Mouse (Mus musculus) CD4-positive, CD25-positive, alpha-beta regulatory T cell, adult 4 months (primary cell): ENCODE measurements at regions not wholly inside any gene's neighbourhood (a gene's known extent, or its start where the extent isn't known, plus 50 kb on each side); places are given as distances from the start of the nearest gene placed in this dataset.
"Not testable (repeated sequence)": the region's sequence is repeated elsewhere in the genome, so short reads cannot be mapped to it uniquely, and the experiment has no call there.

Experiments
- ATAC-seq: one replicate; pipeline ENCODE4 v1.8.0; 2017

GRCm38 (mm10) chr4:105844675-105845466 is 55.2 kb downstream of the Gm12728 start:
- ATAC-seq, result no peak

- ATAC-seq, result not testable (repeated sequence)
Measured at GRCm38 (mm10) chr4:105845998-105846989, 56.6 kb downstream of the Gm12728 start.

- ATAC-seq, result no peak
Measured at GRCm38 (mm10) chr4:105853086-105853485, 63.4 kb downstream of the Gm12728 start.

GRCm38 (mm10) chr4:105859052-105859864 is 69.6 kb downstream of the Gm12728 start:
- no peak for ATAC-seq

GRCm38 (mm10) chr4:105860930-105861653 is 71.4 kb downstream of the Gm12728 start:
- no peak for ATAC-seq

GRCm38 (mm10) chr4:105861654-105862037 is 72.0 kb downstream of the Gm12728 start:
- no peak for ATAC-seq

- ATAC-seq, result no peak
Measured at GRCm38 (mm10) chr4:105870512-105870911, 80.8 kb downstream of the Gm12728 start.

GRCm38 (mm10) chr4:105877246-105877645 is 87.6 kb downstream of the Gm12728 start:
- no peak for ATAC-seq

GRCm38 (mm10) chr4:105879891-105880290 is 90.2 kb downstream of the Gm12728 start:
- ATAC-seq, result no peak

GRCm38 (mm10) chr4:105884791-105885190 is 95.1 kb downstream of the Gm12728 start:
- ATAC-seq, result no peak

- ATAC-seq, result no peak
Measured at GRCm38 (mm10) chr4:105891438-105891837, 101.8 kb downstream of the Gm12728 start.

- ATAC-seq, result no peak
Measured at GRCm38 (mm10) chr4:105892065-105892464, 102.4 kb downstream of the Gm12728 start.

- ATAC-seq, result no peak
Measured at GRCm38 (mm10) chr4:105895116-105895515, 105.4 kb downstream of the Gm12728 start.

GRCm38 (mm10) chr4:105898054-105898847 is 108.6 kb downstream of the Gm12728 start:
- ATAC-seq, result no peak

- ATAC-seq, result no peak
Measured at GRCm38 (mm10) chr4:105904896-105905295, 115.2 kb downstream of the Gm12728 start.

- no peak for ATAC-seq
Measured at GRCm38 (mm10) chr4:105906411-105906810, 116.7 kb downstream of the Gm12728 start.

GRCm38 (mm10) chr4:105907611-105908010 is 117.9 kb downstream of the Gm12728 start:
- no peak for ATAC-seq

- ATAC-seq, result no peak
Measured at GRCm38 (mm10) chr4:105908281-105908680, 118.6 kb downstream of the Gm12728 start.

GRCm38 (mm10) chr4:105909272-105909671 is 119.6 kb downstream of the Gm12728 start:
- no peak for ATAC-seq

GRCm38 (mm10) chr4:105910666-105911065 is 121.0 kb downstream of the Gm12728 start:
- no peak for ATAC-seq

GRCm38 (mm10) chr4:105911678-105912077 is 122.0 kb downstream of the Gm12728 start:
- ATAC-seq, result no peak
